Mouse (Mus musculus): Measurements from ENCODE around the gene Olfr67.
"Not testable (repeated sequence)": the region's sequence is repeated elsewhere in the genome, so short reads cannot be mapped to it uniquely, and the experiment has no call there.

Olfr67 gene

DNA sequence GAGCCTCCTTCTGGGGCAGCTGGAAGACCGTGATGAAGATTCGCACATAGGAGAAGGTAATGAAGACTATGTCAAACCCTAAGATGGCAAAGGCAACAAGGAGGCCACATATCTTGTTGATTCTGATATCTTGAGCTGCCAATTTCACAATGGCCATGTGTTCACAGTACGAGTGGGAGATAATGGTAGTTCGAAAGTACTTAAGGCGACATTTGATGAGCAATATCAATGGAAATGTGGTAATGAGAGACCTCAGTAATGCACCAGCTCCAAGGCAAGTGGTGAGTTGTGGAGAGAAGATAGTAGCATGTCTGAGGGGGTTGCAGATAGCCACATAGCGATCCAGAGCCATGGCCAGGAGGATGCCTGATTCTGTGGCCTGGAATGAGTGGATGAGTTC is 23.9 kb downstream of the Olfr67 start:
- not testable (repeated sequence) for DNase-seq

DNA sequence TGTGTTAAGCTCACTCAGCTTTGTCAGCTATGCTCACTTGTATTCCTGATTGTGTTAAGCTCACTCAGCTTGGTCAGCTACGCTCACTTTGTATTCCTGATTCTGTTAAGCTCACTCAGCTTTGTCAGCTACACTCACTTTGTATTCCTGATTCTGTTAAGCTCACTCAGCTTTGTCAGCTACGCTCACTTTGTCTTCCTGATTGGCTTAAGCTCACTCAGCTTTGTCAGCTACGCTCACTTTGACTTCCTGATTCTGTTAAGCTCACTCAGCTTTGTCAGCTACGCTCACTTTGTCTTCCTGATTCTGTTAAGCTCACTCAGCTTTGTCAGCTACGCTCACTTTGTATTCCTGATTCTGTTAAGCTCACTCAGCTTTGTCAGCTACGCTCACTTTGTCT is 29.4 kb downstream of the Olfr67 start:
- not testable (repeated sequence) for DNase-seq

DNA sequence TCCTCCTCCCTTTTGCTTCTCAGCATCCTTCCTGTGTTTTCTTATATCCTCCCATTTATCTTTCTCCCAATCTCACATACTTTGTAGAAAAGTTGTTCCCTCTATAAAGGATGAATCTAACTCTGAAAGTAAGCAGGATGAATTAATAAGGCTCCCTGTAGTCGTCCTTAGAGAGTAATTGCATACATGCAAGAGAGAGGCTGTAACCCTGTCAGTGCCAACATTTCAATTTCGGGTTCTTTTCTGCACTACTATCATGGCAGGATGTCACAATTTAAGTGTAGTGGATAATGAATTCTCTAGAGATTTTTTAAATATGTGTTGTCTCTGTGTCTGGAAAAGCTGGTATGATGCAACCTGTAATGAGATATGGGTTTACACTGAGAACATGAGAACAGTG is 34.4 kb downstream of the Olfr67 start, which contains the start of gene Olfr630:
Gene Olfr630, minus strand, starts transcription at position 101 of the 400 bp plus-strand sequence.
- no peak for DNase-seq

DNA sequence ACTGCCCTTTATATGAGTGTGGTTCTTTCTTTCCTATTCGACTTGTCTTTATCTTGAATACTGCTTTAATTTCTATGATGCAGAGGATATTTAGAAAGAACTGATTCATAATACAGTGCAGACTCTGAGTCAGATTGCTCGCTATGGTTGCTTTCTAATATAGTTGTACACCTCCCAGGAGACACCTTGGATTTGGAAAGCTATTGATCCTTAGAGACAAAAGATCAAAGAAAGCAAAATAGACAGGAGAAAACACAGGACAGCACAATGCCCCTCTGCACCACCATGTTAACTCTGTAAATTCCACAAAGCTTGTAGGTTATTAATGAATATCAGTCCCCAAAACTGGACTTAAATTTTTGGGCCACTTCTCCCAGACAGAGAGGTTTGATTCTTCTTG is 46.8 kb downstream of the Olfr67 start, which contains the start of gene Olfr629:
Gene Olfr629, minus strand, starts transcription at position 101 of the 400 bp plus-strand sequence.
- DNase-seq = no peak

Measured in right cerebral cortex, postnatal 4 days (tissue).